Mouse (Mus musculus) embryonic fibroblast, embryonic 13.5 days (primary cell): ENCODE data around the gene Zdhhc6. TPM values are rescaled to one million over a fixed set of nuclear protein-coding genes. Genes with fewer than 3 reads are reported as not detected.

ENCODE experiments used
- H3K27ac ChIP-seq: 2 replicates; pipeline ENCODE4 v1.5.1; 2012; ENCODE audit warnings: low read length, control low read depth, inconsistent platforms; ENCODE audit not compliant: insufficient read depth
- H3K4me1 ChIP-seq: 2 replicates; pipeline ENCODE4 v1.6.1; 2011; ENCODE audit warnings: low read length; ENCODE audit not compliant: control insufficient read depth, insufficient read depth
- H3K4me3 ChIP-seq: 2 replicates; pipeline ENCODE4 v1.5.1; 2011; ENCODE audit warnings: mild to moderate bottlenecking, control low read depth, low read length; ENCODE audit not compliant: insufficient read depth
- CTCF ChIP-seq: IDR thresholded peaks from 2 replicates; pipeline ENCODE4 v1.5.1; 2011; ENCODE audit warnings: mild to moderate bottlenecking, control low read depth, low read length, moderate library complexity, borderline replicate concordance; ENCODE audit not compliant: insufficient read depth
- POLR2A ChIP-seq: IDR thresholded peaks from 2 replicates; pipeline ENCODE4 v1.6.1; 2011; ENCODE audit warnings: low read depth, mild to moderate bottlenecking, control low read depth, low read length, moderate library complexity
- polyA plus RNA-seq: library from polyadenylated mRNA; stranded (reverse); fragments of >200 nt; gene quantifications from 2 replicates; pipeline ENCODE4 v1.2.4, GENCODE M21; 2011; ENCODE audit warnings: low read depth; ENCODE audit not compliant: missing spikeins, insufficient read length

Gene Zdhhc6
- polyA plus RNA-seq, 1 experiment = 52.8 TPM

GRCm38 (mm10) chr19:55232136-55232535, 83.7 kb downstream of the Zdhhc6 start:
- Histone ChIP-seq H3K4me1 (no peaks in the 10 kb centered on the region; the same call in 1 of the 2 replicates), H3K4me3 (no peak overlapping the region), H3K27ac (no peak overlapping the region)
- TF ChIP-seq CTCF (no peak), POLR2A (no peak)

- H3K27ac ChIP-seq = no peak overlapping the region
- H3K4me1 ChIP-seq = no peaks in the 10 kb centered on the region; the same call in 1 of the 2 replicates
- no peak overlapping the region for H3K4me3 ChIP-seq
- TF ChIP-seq POLR2A (no peak), CTCF (no peak)
Measured at GRCm38 (mm10) chr19:55231081-55231480, 84.8 kb downstream of the Zdhhc6 start.

- H3K27ac ChIP-seq = no peak overlapping the region
- TF ChIP-seq CTCF (no peak), POLR2A (no peak)
- H3K4me1 ChIP-seq = no peaks in the 10 kb centered on the region; the same call in 1 of the 2 replicates
- H3K4me3 ChIP-seq = no peak overlapping the region
Measured at GRCm38 (mm10) chr19:55227135-55227534, 88.7 kb downstream of the Zdhhc6 start.

- H3K4me3 ChIP-seq = no peak overlapping the region
- no peaks in the 10 kb centered on the region; the same call in 1 of the 2 replicates for H3K4me1 ChIP-seq
- no peak for TF ChIP-seq POLR2A
- no peak for TF ChIP-seq CTCF
- H3K27ac ChIP-seq = no peak overlapping the region
Measured at GRCm38 (mm10) chr19:55226621-55227020, 89.2 kb downstream of the Zdhhc6 start.

GRCm38 (mm10) chr19:55222268-55222667, 93.6 kb downstream of the Zdhhc6 start:
- H3K27ac ChIP-seq = no peak overlapping the region
- H3K4me3 ChIP-seq = no peak overlapping the region
- no peak for TF ChIP-seq POLR2A
- no peak for TF ChIP-seq CTCF
- no peaks in the 10 kb centered on the region for H3K4me1 ChIP-seq

Other genes starting within 250 kb of the Zdhhc6 start
- gene Gpam, start 188.8 kb downstream of the Zdhhc6 start, polyA plus RNA-seq = 12.1 and 13.7 TPM in 2 replicates
- gene Tectb, start 135.3 kb downstream of the Zdhhc6 start, polyA plus RNA-seq = not detected in 2 replicates
- gene Gucy2g, start 74.8 kb downstream of the Zdhhc6 start, polyA plus RNA-seq = not detected in 2 replicates
- 46.9 and 61.0 TPM in 2 replicates for gene Acsl5, start 64.1 kb downstream of the Zdhhc6 start, polyA plus RNA-seq
- 20.9 and 22.6 TPM in 2 replicates for gene Vti1a, start 263 bp upstream of the Zdhhc6 start, polyA plus RNA-seq